Mouse (Mus musculus): ENCODE measurements around the gene Lmcd1. TPM values are rescaled to one million over a fixed set of nuclear protein-coding genes. Genes with fewer than 3 reads are reported as not detected.

Lmcd1 gene
- polyA plus RNA-seq, 1 experiment from 2014 or later, result 31.7 TPM

DNA sequence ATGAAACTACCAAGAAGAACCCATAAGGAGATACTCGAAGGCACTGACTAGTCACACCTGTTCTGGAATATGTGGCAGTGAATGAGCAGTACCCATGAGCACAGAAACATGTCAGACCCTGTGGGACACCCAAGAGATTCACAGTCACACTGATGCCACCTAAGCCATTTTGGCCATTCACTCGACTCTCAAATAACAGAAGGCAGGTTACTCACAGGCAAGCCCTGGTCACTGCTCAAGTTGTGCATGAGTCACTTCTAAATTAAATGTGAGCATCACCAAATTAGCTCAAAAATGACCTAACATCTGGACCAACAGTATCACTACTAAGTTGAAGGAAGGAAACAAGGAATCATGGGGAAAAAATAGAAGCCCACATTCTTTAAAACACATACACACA is 18.6 kb upstream of the Lmcd1 start:
- DNase-seq (no peak), ATAC-seq (ENCODE audit: insufficient read depth) (no peak)
- WGBS, result 84% methylated on average over 2 of the region's 2 CpGs
- TF ChIP-seq CTCF (IDR thresholded peaks at IDR 0.05; ENCODE audit: low read depth), result no peak
- Histone ChIP-seq H3K9me3 (ENCODE audit: low read depth, low read length) (no peaks in the 10 kb centered on the region), H3K4me3 (ENCODE audit: low read depth, low read length) (no peak overlapping the region), H3K36me3 (ENCODE audit: insufficient read depth) (no peaks in the 10 kb centered on the region), H3K27ac (ENCODE audit: low read depth) (no peak overlapping the region), H3K4me1 (ENCODE audit: insufficient read depth) (0 out of 2 replicates have a peak, but pooled peaks cover 4% of the 10 kb centered on the region), H3K9ac (no peak overlapping the region), H3K27me3 (ENCODE audit: insufficient read depth, low read length) (no peaks in the 10 kb centered on the region), H3K4me2 (no peak overlapping the region)

DNA sequence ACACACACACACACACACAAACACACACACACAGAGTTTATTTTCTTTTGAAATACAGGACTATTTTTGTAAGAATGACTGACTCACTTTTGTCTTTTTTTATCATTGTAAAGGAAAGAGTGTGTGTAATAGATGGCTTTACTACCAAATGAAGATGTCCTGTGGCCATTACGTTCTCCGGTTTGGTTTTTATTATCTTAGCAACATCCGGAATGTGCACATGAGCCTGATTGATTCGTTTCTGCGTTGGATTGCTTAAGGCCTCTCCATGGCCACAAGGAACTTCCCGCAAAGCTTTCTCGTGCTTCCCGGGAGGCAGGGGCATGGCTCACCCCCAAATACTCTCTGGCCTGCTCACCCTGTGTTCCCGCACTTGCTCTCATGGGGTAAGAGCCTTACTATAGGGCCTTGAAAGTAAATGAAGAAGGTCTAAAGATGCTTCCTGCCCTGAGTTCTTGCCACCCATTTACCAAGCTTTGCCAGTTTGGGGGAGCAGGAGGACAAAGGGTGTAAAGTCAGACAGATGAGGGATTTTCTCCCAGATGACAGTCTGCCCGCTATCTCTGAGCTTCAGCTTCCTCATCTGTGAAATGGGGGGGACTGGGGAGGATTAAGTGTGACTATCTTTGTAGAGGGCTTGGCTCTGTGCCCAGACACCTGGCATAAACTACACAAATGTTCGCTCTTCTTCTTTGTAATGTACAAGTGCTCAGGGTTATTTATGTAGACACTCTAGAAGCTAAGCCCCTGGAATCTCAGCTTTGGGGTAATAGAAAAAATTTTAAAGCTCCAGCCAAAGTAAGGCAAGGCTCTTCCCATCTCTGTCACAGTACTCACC is 18.0 kb upstream of the Lmcd1 start:
- TF ChIP-seq CTCF (IDR thresholded peaks at IDR 0.05; ENCODE audit: low read depth), result no peak
- Histone ChIP-seq H3K4me2 (no peak overlapping the region), H3K9me3 (ENCODE audit: low read depth, low read length) (no peaks in the 10 kb centered on the region), H3K4me1 (ENCODE audit: insufficient read depth) (0 out of 2 replicates have a peak, but pooled peaks cover 4% of the 10 kb centered on the region), H3K27ac (ENCODE audit: low read depth) (no peak overlapping the region), H3K9ac (no peak overlapping the region), H3K4me3 (ENCODE audit: low read depth, low read length) (no peak overlapping the region), H3K36me3 (ENCODE audit: insufficient read depth) (no peaks in the 10 kb centered on the region), H3K27me3 (ENCODE audit: insufficient read depth, low read length) (no peaks in the 10 kb centered on the region)
- 46% methylated on average over 11 of the region's 11 CpGs for WGBS
- peak; percentile 47; the same call in 1 of the 2 replicates for ATAC-seq (ENCODE audit: insufficient read depth)
- DNase-seq, result peak; percentile 47

DNA sequence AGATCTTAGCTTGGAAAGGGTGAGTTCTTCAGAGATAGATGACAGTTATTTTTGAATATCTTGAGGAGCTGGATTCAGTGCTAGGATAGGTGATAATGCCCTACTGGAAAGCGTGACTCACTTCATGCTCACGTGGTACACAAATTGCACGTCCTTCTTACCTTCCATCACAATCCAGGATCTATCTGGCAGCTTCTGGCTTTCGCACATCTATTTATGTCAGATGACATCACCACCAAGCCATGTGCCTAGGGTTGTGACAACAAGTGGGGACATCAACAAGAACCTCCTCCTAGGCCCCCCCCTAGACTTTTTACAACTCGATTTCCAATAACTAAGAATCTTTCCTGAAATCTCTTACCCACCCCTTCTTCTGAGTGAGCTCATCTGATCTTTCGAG is 17.0 kb upstream of the Lmcd1 start:
- DNase-seq (no peak), ATAC-seq (ENCODE audit: insufficient read depth) (no peak)
- TF ChIP-seq CTCF (IDR thresholded peaks at IDR 0.05; ENCODE audit: low read depth), result no peak
- Histone ChIP-seq H3K4me1 (ENCODE audit: insufficient read depth) (0 out of 2 replicates have a peak, but pooled peaks cover 4% of the 10 kb centered on the region), H3K27ac (ENCODE audit: low read depth) (no peak overlapping the region), H3K27me3 (ENCODE audit: insufficient read depth, low read length) (no peaks in the 10 kb centered on the region), H3K9me3 (ENCODE audit: low read depth, low read length) (no peaks in the 10 kb centered on the region), H3K36me3 (ENCODE audit: insufficient read depth) (no peaks in the 10 kb centered on the region), H3K9ac (no peak overlapping the region), H3K4me3 (ENCODE audit: low read depth, low read length) (no peak overlapping the region), H3K4me2 (no peak overlapping the region)
- 81% methylated on average over 6 of the region's 6 CpGs for WGBS

DNA sequence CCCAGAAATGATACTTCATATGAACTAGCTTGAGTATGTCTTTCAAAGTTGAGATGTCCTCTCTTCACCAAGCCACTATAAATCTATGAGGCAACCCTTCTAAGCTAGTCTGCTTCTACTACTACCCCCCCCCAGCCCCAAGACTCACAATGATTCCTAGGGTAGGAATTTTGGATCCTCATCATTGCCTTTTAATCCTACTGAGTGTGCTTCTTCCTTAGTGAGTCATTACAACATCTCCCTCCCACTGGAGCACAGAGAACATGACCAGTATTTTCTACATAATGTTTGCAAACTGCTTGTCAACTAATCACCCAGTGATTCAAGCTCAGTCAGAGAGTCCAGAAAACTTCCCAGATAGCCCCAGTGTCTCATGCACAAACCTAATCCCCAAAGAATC is 12.5 kb upstream of the Lmcd1 start:
- ATAC-seq (ENCODE audit: insufficient read depth), result no peak
- H3K27ac ChIP-seq (ENCODE audit: low read depth), result no peak overlapping the region
- no peak for DNase-seq
- H3K4me3 ChIP-seq (ENCODE audit: low read depth, low read length), result no peak overlapping the region
- H3K27me3 ChIP-seq (ENCODE audit: insufficient read depth, low read length), result no peaks in the 10 kb centered on the region
- no peaks in the 10 kb centered on the region for H3K4me1 ChIP-seq (ENCODE audit: insufficient read depth)
- H3K9me3 ChIP-seq (ENCODE audit: low read depth, low read length), result no peaks in the 10 kb centered on the region
- no peak overlapping the region for H3K9ac ChIP-seq
- no peak overlapping the region for H3K4me2 ChIP-seq
- TF ChIP-seq CTCF (IDR thresholded peaks at IDR 0.05; ENCODE audit: low read depth), result no peak
- H3K36me3 ChIP-seq (ENCODE audit: insufficient read depth), result no peaks in the 10 kb centered on the region

DNA sequence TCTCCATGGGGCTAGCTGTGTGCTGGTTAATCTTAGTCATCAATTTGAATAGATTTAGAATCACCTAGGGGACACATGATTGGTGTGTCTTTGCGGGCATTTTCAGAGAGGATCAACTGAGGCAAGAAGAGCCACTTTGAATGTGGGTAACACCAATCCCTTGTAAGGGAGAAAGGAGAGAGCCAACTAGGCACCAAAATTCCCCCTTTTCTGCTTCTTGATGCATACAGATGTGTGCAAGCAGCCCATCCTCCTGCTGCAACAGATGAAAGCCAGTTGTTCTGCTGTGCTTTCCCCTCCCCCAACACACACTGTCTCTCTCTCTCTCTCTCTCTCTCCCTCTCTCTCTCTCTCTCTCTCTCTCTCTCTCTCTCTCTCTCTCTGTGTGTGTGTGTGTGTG is 9.2 kb upstream of the Lmcd1 start:
- H3K27ac ChIP-seq (ENCODE audit: low read depth), result no peak overlapping the region
- DNase-seq (no peak), ATAC-seq (ENCODE audit: insufficient read depth) (no peak)
- no peak overlapping the region for H3K4me2 ChIP-seq
- no peaks in the 10 kb centered on the region for H3K27me3 ChIP-seq (ENCODE audit: insufficient read depth, low read length)
- no peaks in the 10 kb centered on the region for H3K36me3 ChIP-seq (ENCODE audit: insufficient read depth)
- H3K4me1 ChIP-seq (ENCODE audit: insufficient read depth), result peaks cover 6% of the 10 kb centered on the region; the same call in 1 of the 2 replicates
- 85% methylated on average over 1 of the region's 1 CpGs for WGBS
- H3K9me3 ChIP-seq (ENCODE audit: low read depth, low read length), result no peaks in the 10 kb centered on the region
- no peak overlapping the region for H3K9ac ChIP-seq
- TF ChIP-seq CTCF (IDR thresholded peaks at IDR 0.05; ENCODE audit: low read depth), result no peak
- no peak overlapping the region for H3K4me3 ChIP-seq (ENCODE audit: low read depth, low read length)

DNA sequence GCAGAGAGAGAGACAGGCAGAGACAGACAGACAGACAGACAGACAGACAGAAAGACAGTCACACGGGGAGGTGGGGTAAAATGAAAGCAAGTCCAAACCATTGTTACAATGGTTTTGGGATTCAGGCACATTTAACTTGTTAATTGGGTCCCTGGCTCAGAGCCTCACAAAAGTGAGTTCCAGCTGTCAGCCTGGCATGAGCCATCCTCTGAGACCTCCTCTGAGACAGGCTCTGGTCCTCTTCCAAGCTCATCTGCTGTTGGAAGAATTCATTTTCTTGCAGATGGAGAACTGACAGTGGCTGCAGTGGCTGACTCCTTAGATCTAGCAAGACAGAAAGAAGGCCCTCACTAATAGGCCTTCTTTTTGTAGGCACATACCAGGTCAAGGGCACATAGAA is 6.9 kb upstream of the Lmcd1 start:
- Histone ChIP-seq H3K9ac (no peak overlapping the region), H3K36me3 (ENCODE audit: insufficient read depth) (no peaks in the 10 kb centered on the region), H3K27ac (ENCODE audit: low read depth) (no peak overlapping the region), H3K4me1 (ENCODE audit: insufficient read depth) (peaks cover 6% of the 10 kb centered on the region; the same call in 1 of the 2 replicates), H3K27me3 (ENCODE audit: insufficient read depth, low read length) (no peaks in the 10 kb centered on the region), H3K4me3 (ENCODE audit: low read depth, low read length) (no peak overlapping the region), H3K9me3 (ENCODE audit: low read depth, low read length) (no peaks in the 10 kb centered on the region), H3K4me2 (no peak overlapping the region)
- no peak for TF ChIP-seq CTCF (IDR thresholded peaks at IDR 0.05; ENCODE audit: low read depth)
- DNase-seq (peak; percentile 82), ATAC-seq (ENCODE audit: insufficient read depth) (peak; percentile 60; the same call in 1 of the 2 replicates)
- WGBS, result 29% methylated on average over 1 of the region's 1 CpGs

DNA sequence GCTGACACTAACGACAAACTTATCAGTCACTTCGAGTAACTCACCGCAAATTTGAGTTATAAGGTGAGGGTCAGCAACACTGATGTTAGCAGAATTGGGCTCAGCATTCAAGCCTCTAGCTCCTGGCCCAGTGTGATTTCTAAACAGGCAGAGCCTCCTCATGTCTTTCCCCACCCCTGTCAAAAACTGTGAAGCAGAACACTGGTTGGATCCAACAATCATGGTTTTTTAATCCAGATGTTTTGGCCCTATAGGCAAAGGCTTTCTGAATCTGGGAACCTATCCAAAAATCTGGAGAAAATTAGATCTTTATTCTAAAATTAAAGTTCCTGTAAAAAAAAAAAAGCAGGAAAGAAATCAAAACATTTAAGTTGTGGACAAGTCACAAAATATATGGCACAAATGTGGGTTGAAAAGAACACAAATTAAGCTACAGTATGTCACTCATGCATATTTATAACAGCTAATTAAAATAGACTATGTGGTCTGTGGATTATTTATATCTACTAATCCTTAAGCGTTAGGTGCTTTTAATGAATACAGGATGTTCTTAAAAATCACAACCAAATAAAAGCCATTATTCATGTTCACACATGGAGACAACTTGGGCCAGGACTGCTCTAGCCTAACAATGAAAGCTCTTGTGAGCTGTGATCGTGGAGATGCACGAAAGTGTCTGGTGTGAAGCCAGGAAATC is 5.7 kb upstream of the Lmcd1 start:
- DNase-seq, result peak; percentile 86
- TF ChIP-seq CTCF (IDR thresholded peaks at IDR 0.05; ENCODE audit: low read depth), result no peak
- H3K36me3 ChIP-seq (ENCODE audit: insufficient read depth), result no peaks in the 10 kb centered on the region
- peak; percentile 59 for ATAC-seq (ENCODE audit: insufficient read depth)
- H3K4me2 ChIP-seq, result no peak overlapping the region
- 49% methylated on average over 6 of the region's 6 CpGs for WGBS
- no peak overlapping the region for H3K27ac ChIP-seq (ENCODE audit: low read depth)
- H3K9ac ChIP-seq, result no peak overlapping the region
- no peaks in the 10 kb centered on the region for H3K27me3 ChIP-seq (ENCODE audit: insufficient read depth, low read length)
- H3K4me3 ChIP-seq (ENCODE audit: low read depth, low read length), result no peak overlapping the region
- H3K4me1 ChIP-seq (ENCODE audit: insufficient read depth), result peaks cover 6% of the 10 kb centered on the region; the same call in 1 of the 2 replicates
- no peaks in the 10 kb centered on the region for H3K9me3 ChIP-seq (ENCODE audit: low read depth, low read length)

Measured in lung, embryonic 14.5 days (tissue).